Mouse (Mus musculus) spleen, postnatal 4 days (tissue): ENCODE measurements around the gene Ears2.

Source experiments
- DNase-seq, 2 experiments: peaks; one replicate each; pipeline ENCODE4 v3.0.0; 2022; ENCODE audit warnings: low spot score in 2 of 2

The Ears2 gene

GRCm38 (mm10) chr7:122045181-122045634 is 21.9 kb downstream of the Ears2 start:
- DNase-seq = no peak

- DNase-seq = peak in 1 of 2 experiments; percentile 47
Measured at GRCm38 (mm10) chr7:122044106-122044505, 23.0 kb downstream of the Ears2 start.

DNA sequence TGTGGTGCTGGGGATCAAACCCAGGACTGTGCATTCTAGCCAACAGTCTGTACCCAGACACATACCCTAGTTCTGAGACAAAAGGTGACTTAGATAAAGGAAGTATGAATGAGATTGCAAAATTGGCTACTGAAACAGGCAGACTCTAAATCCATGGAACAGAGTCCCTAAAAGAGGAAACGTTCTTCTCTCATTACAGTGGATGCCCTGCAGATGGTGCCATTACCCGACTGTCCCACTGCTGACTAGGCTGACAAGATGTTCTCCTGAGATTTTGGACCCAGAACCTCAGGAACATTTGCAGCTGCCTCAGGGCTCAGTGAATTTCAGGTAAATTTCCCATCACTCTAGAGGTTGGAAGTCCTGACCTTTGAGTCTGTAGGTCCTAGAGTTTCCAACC is 32.7 kb downstream of the Ears2 start:
- no peak for DNase-seq

DNA sequence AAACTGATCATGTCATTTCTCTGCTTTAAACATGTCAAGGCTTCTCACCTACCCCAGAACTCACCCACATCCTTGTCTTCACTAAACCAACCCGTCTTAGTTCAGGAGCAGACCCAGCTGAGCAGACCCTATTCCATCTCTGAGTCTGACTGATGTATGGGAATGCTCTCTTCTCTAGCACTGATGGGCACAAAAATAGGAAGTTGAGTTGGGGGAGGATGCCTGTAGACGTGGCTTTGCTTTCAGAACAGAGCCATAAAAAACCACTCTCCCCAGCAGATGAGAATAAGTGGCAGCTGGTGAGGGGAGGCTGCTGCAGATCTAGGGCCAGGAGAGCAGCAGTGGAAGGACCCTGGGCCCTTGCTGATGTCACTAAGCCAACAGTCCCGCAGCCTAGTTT is 33.7 kb downstream of the Ears2 start:
- DNase-seq = peak in 1 of 2 experiments; percentile 43

- DNase-seq = no peak
Measured at GRCm38 (mm10) chr7:122022131-122022530, 44.9 kb downstream of the Ears2 start.

DNA sequence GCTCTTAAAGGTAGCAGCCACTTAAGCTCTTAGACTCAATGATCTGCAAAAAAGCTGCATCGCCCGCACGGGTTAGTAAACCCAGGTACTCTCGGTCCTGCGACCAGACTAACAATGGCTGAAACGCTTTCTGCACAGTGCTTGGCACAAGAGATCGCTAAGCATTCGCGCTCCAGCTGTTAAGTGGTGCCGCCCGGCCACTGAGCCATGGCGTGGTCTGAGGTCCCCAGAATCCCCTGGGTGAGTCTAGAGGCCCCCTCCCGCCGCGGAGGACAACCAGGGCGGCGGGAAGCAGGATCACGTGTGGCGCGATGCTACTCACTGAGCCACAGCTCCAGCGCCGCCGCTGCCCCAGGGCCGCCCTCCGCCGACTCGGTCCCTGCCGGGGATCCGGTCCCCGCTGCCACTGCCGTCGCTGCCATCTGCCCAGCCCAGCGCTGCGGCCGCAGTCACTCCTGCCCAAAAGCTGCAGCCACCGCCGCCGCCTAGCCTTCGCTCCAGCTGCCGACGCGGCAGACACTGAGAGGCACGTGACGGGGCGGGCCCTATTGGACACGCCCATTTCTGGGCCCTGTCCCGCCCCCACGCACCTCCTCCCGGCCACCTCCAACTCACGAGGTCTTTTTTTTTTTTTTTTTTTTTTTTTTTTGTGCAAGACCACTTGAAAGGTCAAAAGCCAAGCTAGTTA is 46.3 kb downstream of the Ears2 start, which contains the start of gene Gga2:
TSS of gene Gga2 (minus strand) at position 556 of the 688 bp plus-strand sequence.
- peak; percentile 87 to 92 for DNase-seq

- DNase-seq = no peak
Measured at GRCm38 (mm10) chr7:122020273-122020666, 46.8 kb downstream of the Ears2 start.

DNA sequence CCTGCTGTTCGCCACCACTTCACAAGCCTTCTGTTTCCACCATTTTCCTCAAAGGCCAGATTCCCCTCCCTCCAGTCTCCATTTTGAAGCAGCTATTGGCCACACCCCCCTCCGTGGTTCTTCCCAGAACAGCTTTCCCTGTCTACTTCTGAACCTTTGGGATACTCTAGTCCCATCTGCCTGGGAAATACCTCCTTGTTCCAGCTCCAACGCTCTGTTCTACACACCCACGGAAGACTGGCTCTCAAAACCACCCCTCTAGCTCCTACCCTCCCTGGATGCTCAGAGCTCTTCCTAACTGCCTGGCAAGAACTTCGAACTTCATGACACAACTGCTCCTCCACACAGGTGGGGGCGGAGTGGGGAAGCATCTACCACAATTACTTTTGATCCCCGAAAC is 48.1 kb downstream of the Ears2 start:
- DNase-seq = no peak

DNA sequence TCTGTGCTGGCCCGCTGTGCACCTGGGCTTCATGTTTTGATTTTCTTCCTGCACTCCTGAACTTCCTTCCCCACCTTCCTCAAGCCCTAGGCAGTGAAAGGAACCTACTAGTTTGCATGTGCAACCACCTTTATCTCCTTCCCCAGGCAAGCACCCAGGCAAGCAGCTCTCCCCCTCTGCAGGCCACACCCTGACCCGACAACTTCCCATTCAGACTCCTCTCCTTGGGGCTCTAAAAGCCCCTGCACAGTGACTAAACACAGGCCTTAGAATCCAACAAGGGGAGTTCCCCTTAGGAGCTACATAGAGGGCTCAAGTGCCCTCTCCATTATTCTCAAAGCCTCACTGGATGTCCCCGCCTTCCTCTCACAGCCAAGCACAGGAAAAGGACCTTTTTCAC is 48.8 kb downstream of the Ears2 start:
- DNase-seq = peak; percentile 58 to 72

DNA sequence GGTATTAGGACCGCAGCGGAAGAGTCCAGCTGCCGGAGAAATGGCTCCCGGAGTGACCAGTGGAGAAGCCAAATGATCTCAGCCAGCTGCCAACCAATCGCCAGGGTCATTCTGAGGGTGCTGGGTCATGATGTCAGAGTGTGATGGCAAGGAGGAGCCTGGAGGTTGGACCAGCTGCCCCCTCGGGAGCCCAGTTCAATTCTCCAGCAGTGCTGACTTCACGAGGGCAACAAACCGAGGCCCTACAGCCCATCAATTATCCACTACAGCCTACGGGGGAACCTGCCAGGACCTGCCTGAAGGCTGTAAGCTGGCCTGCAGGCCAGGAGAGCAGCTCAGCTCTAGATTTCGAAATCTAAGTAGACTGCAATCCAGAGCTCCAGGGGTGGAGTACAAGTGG is 51.3 kb downstream of the Ears2 start:
- no peak for DNase-seq

DNA sequence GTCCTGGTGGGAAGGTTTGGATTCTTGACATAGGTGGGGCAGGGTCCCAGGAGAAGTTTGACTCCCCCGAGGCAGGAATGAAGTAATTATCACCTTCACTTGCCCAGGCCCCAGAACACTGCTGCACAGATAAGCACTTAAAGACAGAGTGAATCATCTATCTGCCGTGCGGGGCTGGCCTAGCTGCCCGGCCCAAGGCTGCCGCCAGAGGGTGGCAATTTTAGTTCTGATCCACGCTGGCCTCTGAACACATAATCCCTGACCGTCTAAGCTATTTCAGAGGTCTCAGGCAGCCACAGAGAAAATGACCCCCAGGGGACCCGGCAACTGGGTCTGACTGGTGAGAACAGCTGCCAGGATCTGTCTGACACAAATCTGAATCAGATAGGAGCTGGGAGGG is 52.0 kb downstream of the Ears2 start:
- DNase-seq = no peak

- DNase-seq = no peak
Measured at GRCm38 (mm10) chr7:122012949-122013348, 54.1 kb downstream of the Ears2 start.

GRCm38 (mm10) chr7:122012370-122012769 is 54.7 kb downstream of the Ears2 start:
- no peak for DNase-seq

DNA sequence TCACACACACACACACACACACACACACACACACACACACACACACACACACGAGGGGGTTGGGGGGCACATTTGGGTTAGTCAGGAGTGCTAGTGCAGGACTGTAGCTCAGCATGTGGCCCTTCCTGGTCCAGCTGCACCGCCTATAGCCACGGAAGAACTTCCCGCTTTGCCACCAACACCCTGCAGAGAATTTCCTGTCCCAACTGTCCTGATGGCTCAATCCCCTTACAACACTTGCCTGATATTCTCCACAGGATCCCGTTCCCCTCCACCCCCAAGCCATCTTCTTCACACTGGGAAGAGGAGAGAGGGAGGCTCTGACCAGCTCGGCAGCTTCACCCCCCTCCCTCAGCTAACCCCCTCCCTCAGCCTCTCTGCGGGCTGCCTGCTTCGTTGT is 66.7 kb downstream of the Ears2 start:
- no peak for DNase-seq

- no peak for DNase-seq
Measured at GRCm38 (mm10) chr7:121995961-121996360, 71.1 kb downstream of the Ears2 start.
